Mouse (Mus musculus) ovary, postnatal 36 days (tissue): Measurements from ENCODE around the gene Dlat.

Experiments used
- DNase-seq: peaks from one replicate; pipeline ENCODE4 v3.0.0; 2022; ENCODE audit warnings: low spot score, mixed read lengths

The Dlat gene

DNA sequence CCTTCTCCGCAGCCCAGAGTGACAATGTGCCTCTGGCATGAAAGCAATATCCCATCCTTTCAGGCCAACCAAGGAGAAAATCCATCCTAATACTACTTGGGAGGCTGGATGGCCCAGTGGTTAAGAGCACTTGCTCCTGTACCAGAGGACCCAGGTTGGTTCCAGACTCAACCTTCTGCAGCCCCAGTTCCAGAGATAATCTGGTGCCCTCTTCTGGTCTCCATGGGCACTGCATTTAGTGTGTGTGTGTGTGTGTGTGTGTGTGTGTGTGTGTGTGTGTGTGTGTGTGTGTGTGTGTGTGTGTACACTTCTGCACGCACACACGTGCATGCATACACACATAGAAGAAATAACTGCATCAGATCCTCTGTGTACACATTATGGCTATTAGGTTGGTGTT lies 66.0 kb downstream of the Dlat start:
- DNase-seq: peak; percentile 22

- DNase-seq: no peak
Observed at GRCm38 (mm10) chr9:50592955-50593354, 66.6 kb downstream of the Dlat start.

DNA sequence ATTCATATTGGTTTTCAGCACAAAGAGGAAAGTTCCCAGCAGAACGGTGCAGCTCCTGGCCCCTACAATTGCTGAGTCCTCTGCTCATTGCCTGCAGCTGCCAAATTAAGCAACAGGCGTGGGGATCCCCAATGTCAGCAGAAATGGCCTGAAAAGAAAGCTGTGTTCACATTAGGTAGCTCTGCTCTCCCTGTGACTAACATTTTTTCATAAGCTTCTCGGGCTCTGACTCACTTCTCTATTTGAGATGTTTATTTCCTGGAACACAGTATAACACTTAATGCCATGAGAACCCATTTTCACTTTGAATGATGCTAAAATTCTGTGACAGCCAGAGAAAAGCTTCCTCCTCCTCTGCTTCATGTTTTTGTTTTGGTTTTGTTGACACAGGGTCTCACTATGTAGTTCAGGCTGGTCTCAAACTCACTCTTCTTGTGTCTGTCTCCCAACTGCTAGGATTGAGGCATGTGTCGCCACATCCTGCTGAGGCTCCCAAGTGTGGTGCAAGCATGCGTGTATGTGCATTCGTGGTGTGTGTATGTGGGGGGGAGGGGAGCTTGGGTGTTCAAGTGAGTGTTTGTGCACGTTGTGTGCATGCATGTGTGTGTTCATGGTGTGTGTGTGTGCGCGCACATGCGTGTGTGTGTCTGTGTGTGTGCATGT lies 68.6 kb downstream of the Dlat start:
- DNase-seq: no peak

- DNase-seq: no peak
Observed at GRCm38 (mm10) chr9:50586955-50587354, 72.6 kb downstream of the Dlat start.

GRCm38 (mm10) chr9:50585145-50585818 lies 74.3 kb downstream of the Dlat start:
- no peak for DNase-seq
